Mouse (Mus musculus): ENCODE measurements around the gene Glt8d2.
A peak's percentile ranks its signal among the peaks of the same experiment; 100 is the strongest.
"Not testable (repeated sequence)": the region's sequence is repeated elsewhere in the genome, so short reads cannot be mapped to it uniquely, and the experiment has no call there.

Glt8d2 gene

GRCm38 (mm10) chr10:82646083-82646482, 44.4 kb downstream of the Glt8d2 start:
- DNase-seq (ENCODE audit: low spot score), result no peak

DNA sequence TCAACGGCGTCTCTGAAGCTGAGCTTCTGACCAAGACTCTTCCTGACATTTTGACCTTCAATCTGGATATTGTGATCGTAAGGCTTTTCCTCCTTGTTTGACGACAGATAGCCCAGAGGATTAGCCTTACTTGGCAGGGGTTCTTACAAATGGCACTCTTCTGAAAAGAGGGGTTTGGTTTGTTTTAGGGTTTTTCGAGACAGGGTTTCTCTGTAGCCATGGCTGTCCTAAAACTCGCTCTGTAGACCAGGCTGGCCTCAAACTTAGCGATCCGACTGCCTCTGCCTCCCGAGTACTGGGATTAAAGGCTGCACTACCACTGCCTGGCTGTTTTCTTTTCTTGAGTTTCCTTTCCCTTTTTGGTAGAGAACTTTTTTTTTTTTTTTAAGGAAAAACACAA, 49.0 kb downstream of the Glt8d2 start:
- DNase-seq (ENCODE audit: low spot score), result no peak

- no peak for DNase-seq (ENCODE audit: low spot score)
These were observed 51.3 kb downstream of the Glt8d2 start for GRCm38 (mm10) chr10:82639032-82639698.

GRCm38 (mm10) chr10:82636321-82636720, 54.1 kb downstream of the Glt8d2 start:
- no peak for DNase-seq (ENCODE audit: low spot score)

DNA sequence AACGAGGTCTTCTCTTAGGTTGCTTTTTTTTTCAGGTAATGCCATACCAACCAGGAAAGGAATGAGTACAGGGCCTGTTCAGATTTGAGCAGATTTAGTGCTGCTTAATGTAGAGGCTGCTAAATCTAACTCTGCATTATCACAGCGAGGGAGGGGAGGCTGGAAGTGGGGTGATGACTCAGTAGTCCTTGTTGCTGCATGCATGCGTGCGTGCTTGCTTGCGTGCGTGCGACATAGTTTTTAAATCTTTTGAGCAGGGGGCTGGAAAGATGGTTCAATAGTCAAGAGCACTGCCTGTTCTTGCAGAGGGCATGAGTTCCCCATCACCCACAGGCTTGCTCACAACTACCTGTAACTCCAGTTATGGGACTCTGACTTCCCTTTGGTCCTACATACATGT, 56.1 kb downstream of the Glt8d2 start:
- no peak for DNase-seq (ENCODE audit: low spot score)

- no peak for DNase-seq (ENCODE audit: low spot score)
These were observed 57.8 kb downstream of the Glt8d2 start for GRCm38 (mm10) chr10:82632496-82633280.

DNA sequence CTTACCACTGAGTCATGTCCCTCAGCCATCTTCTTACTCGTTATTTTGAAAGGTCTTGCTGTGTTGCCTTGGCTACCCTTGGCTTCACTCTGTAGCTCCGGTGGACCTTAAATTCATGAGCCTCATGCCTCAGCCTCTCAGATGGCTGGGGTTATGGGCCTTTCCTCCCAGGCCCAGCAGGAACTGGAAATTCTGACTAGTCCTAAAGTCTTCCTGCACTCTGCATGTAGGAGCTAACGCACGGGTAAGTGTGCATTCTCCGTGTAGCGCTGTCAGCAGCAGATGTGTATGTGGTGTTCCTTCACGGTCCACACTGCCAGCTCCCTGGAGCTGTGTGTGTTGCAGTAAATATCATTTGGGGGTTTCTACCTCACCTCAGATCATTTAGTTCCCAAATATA, 59.3 kb downstream of the Glt8d2 start:
- no peak for DNase-seq (ENCODE audit: low spot score)

GRCm38 (mm10) chr10:82630497-82630896, 60.0 kb downstream of the Glt8d2 start:
- DNase-seq (ENCODE audit: low spot score), result no peak

- DNase-seq (ENCODE audit: low spot score), result peak; percentile 88
These were observed 60.7 kb downstream of the Glt8d2 start, which contains the start of gene Tdg for GRCm38 (mm10) chr10:82629586-82630255. Tdg (plus strand) TSS chr10:82629828.

GRCm38 (mm10) chr10:82629111-82629585, 61.3 kb downstream of the Glt8d2 start:
- DNase-seq (ENCODE audit: low spot score), result peak; percentile 53

GRCm38 (mm10) chr10:82623553-82623932, 66.9 kb downstream of the Glt8d2 start:
- not testable (repeated sequence) for DNase-seq (ENCODE audit: low spot score)

GRCm38 (mm10) chr10:82622671-82623552, 67.5 kb downstream of the Glt8d2 start, which contains the start of gene 1190007I07Rik:
1190007I07Rik (minus strand) TSS chr10:82623228.
- DNase-seq (ENCODE audit: low spot score), result peak; percentile 95

GRCm38 (mm10) chr10:82622235-82622634, 68.2 kb downstream of the Glt8d2 start:
- no peak for DNase-seq (ENCODE audit: low spot score)

All from testis, postnatal 10 days (tissue).